Mouse (Mus musculus): Measurements from ENCODE around the gene Kpnb1.

- TF ChIP-seq CTCF (IDR thresholded peaks at IDR 0.05; ENCODE audit: extremely low read depth, insufficient read depth, low read length) (no peak), POLR2A (IDR thresholded peaks at IDR 0.05; ENCODE audit: extremely low read depth, insufficient read depth, low read length) (no peak)
Observed at GRCm38 (mm10) chr11:97147333-97147732, 40.3 kb downstream of the Kpnb1 start.
